Mouse (Mus musculus) monocyte, adult 2 months (primary cell): ENCODE measurements around the gene Rab3d.

ENCODE experiments used
- DNase-seq, 2 experiments: peaks; one replicate each; pipeline ENCODE4 v3.0.0; 2022; ENCODE audit warnings: low spot score in 2 of 2, low read depth in 1 of 2

Rab3d gene

GRCm38 (mm10) chr9:21918035-21918592 is at the start of gene Rab3d:
Rab3d (minus strand) TSS chr9:21918192.
- DNase-seq, result peak; percentile 71 to 76

GRCm38 (mm10) chr9:21963417-21963816 is 45.4 kb upstream of the Rab3d start, which contains the start of gene Epor:
Epor (minus strand) TSS chr9:21963506.
- DNase-seq, result no peak

- DNase-seq, result no peak
These were observed 44.5 kb upstream of the Rab3d start for GRCm38 (mm10) chr9:21962416-21963059.

- no peak for DNase-seq
These were observed 44.0 kb upstream of the Rab3d start for GRCm38 (mm10) chr9:21962010-21962409.

- no peak for DNase-seq
These were observed 43.5 kb upstream of the Rab3d start for GRCm38 (mm10) chr9:21961366-21961980.

- DNase-seq, result no peak
These were observed 42.7 kb upstream of the Rab3d start for GRCm38 (mm10) chr9:21960558-21961208.

GRCm38 (mm10) chr9:21960135-21960534 is 42.1 kb upstream of the Rab3d start:
- DNase-seq, result no peak

GRCm38 (mm10) chr9:21959244-21959643 is 41.3 kb upstream of the Rab3d start:
- no peak for DNase-seq

- no peak for DNase-seq
These were observed 40.4 kb upstream of the Rab3d start for GRCm38 (mm10) chr9:21958372-21958771.

- DNase-seq, result peak; percentile 96 to 97
These were observed 37.7 kb upstream of the Rab3d start, which contains the start of gene Swsap1 for GRCm38 (mm10) chr9:21955570-21956281. Swsap1 (plus strand) TSS chr9:21955755.

GRCm38 (mm10) chr9:21955225-21955569 is 37.2 kb upstream of the Rab3d start:
- no peak for DNase-seq

- DNase-seq, result no peak
These were observed 36.6 kb upstream of the Rab3d start for GRCm38 (mm10) chr9:21954635-21955034.

- no peak for DNase-seq
These were observed 35.6 kb upstream of the Rab3d start for GRCm38 (mm10) chr9:21953600-21953999.

- no peak for DNase-seq
These were observed 34.0 kb upstream of the Rab3d start for GRCm38 (mm10) chr9:21951977-21952376.

- DNase-seq, result peak; percentile 30 to 64
These were observed 32.3 kb upstream of the Rab3d start for GRCm38 (mm10) chr9:21950322-21950721.

- DNase-seq, result no peak
These were observed 30.8 kb upstream of the Rab3d start for GRCm38 (mm10) chr9:21948790-21949189.

GRCm38 (mm10) chr9:21948146-21948545 is 30.2 kb upstream of the Rab3d start:
- no peak for DNase-seq

GRCm38 (mm10) chr9:21947540-21948130 is 29.6 kb upstream of the Rab3d start:
- DNase-seq, result no peak

- DNase-seq, result no peak
These were observed 26.3 kb upstream of the Rab3d start for GRCm38 (mm10) chr9:21944267-21944666.

GRCm38 (mm10) chr9:21943638-21944037 is 25.6 kb upstream of the Rab3d start:
- no peak for DNase-seq

GRCm38 (mm10) chr9:21943046-21943445 is 25.1 kb upstream of the Rab3d start:
- no peak for DNase-seq
